Mouse (Mus musculus) small intestine, adult 2 months (tissue): Measurements from ENCODE around the gene 6030468B19Rik. TPM values are rescaled to one million over a fixed set of nuclear protein-coding genes. Genes with fewer than 3 reads are reported as not detected.
A peak's percentile ranks its signal among the peaks of the same experiment; 100 is the strongest.

Source experiments
- H3K27ac ChIP-seq: fragments of 200-500 bp; 2 replicates; pipeline ENCODE4 v1.5.1; 2012; ENCODE audit warnings: low read depth, low read length, control low read depth, inconsistent platforms; ENCODE audit not compliant: insufficient read depth
- H3K27me3 ChIP-seq: fragments of 200-500 bp; 2 replicates; pipeline ENCODE4 v1.6.1; 2012; ENCODE audit warnings: mild to moderate bottlenecking, moderate library complexity, low read length, inconsistent platforms; ENCODE audit not compliant: control insufficient read depth, insufficient read depth
- H3K36me3 ChIP-seq: fragments of 200-500 bp; 2 replicates; pipeline ENCODE4 v1.6.1; 2012; ENCODE audit warnings: mild to moderate bottlenecking, low read length, control low read depth, inconsistent platforms; ENCODE audit not compliant: control insufficient read depth, insufficient read depth
- H3K4me1 ChIP-seq: fragments of 200-500 bp; 2 replicates; pipeline ENCODE4 v1.6.1; 2012; ENCODE audit warnings: low read length, inconsistent platforms, mixed read lengths; ENCODE audit not compliant: control insufficient read depth, insufficient read depth, insufficient read length
- H3K4me3 ChIP-seq: fragments of 200-500 bp; 2 replicates; pipeline ENCODE4 v1.5.1; 2012; ENCODE audit warnings: low read depth, mild to moderate bottlenecking, control low read depth, inconsistent platforms, low read length, moderate library complexity
- CTCF ChIP-seq: fragments of 200-500 bp; IDR thresholded peaks from 2 replicates; pipeline ENCODE4 v1.5.1; 2012; ENCODE audit warnings: low read depth, mild to moderate bottlenecking, control low read depth, inconsistent platforms, low read length, moderate library complexity, mixed read lengths; ENCODE audit not compliant: insufficient replicate concordance, insufficient read length; ENCODE audit errors: extremely low read depth
- POLR2A ChIP-seq: fragments of 200-500 bp; IDR thresholded peaks from 2 replicates; pipeline ENCODE4 v1.6.1; 2012; ENCODE audit warnings: low read depth, mild to moderate bottlenecking, control low read depth, inconsistent platforms, low read length, moderate library complexity
- WGBS: fragments of 180-500 bp; shearing (Covaris S2); methylation state at CpG from one replicate; pipeline ENCODE4 v1.1.7; 2018; 5-methylcytosine and 5-hydroxymethylcytosine counted together
- polyA plus RNA-seq: library from polyadenylated mRNA; depleted of rRNA; stranded (reverse); fragments of >200 nt; gene quantifications from 2 replicates; pipeline ENCODE4 v1.2.3, GENCODE M21; 2012

6030468B19Rik gene
- polyA plus RNA-seq, 1 experiment, result 0.47 TPM

DNA sequence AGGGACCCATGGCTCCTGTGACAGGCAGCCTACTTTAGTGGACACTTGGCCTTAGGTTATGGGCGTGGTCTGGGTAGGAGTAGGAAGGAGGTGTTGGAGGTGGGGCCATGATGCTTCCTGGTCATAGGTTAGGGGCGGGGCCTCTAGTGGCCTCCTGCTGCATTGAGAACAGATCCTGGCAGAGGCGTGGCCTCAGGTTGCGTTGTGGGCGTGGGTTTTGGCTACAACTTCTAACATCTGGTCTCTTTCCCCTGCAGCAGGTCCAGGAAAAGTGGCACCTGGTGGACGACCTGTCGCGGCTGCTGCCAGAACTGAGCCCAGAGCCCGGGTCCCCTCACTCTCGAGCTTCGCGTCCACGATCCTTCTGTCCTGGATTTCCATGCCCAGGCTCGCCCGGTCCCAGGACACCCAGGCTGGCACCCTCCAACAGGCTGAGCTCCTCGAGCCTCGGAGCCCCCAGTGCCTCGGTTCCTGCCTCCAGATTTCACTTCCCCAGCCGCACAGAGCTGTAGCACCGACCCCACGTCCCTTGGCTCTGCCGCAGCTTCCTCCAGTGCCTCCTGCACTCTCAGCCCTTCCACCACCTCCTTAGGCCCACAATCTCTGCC lies 5.1 kb upstream of the 6030468B19Rik start:
- Histone ChIP-seq H3K4me3 (peak overlapping the region; percentile 69), H3K27ac (peak overlapping the region; percentile 96), H3K27me3 (no peaks in the 10 kb centered on the region), H3K4me1 (peaks cover 13% of the 10 kb centered on the region), H3K36me3 (no peaks in the 10 kb centered on the region)
- 7% methylated on average over 22 of the region's 22 CpGs for WGBS
- TF ChIP-seq POLR2A, result peak; percentile 46; the same call in 1 of the 2 replicates
- TF ChIP-seq CTCF, result no peak

DNA sequence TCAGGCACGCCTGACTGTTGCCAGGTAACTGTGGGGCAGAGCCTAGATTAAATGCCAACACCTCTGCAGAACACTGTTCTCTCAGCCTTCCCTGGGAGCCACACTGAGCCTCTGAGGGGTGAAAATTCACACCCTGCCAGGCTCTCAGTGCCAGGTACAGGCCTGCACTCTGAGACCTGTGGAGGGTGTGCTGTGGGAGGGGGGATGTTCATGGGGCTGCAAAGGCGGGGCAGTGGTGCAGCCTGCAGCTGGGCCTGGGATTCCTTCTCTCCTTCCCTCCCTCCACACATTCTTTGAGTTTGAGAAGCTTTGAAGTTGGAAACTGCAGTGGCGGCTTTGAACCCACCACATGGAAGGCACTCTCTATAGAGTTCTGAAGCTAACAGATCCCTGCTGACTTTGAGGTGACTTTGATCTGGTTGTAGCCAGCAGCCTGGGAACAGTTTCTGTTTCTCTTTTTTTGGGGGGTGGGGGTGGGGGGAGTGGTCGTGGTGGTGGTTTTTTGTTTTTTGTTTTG lies 3.4 kb upstream of the 6030468B19Rik start:
- Histone ChIP-seq H3K27ac (no peak overlapping the region), H3K36me3 (no peaks in the 10 kb centered on the region), H3K27me3 (no peaks in the 10 kb centered on the region), H3K4me1 (peaks cover 13% of the 10 kb centered on the region), H3K4me3 (no peak overlapping the region)
- 69% methylated on average over 4 of the region's 4 CpGs for WGBS
- TF ChIP-seq POLR2A (no peak), CTCF (no peak)

- WGBS, result 67% methylated on average over 5 of the region's 5 CpGs
- TF ChIP-seq POLR2A, result no peak
- no peak for TF ChIP-seq CTCF
Measured at GRCm38 (mm10) chr11:117796954-117797353, 506 bp upstream of the 6030468B19Rik start.

DNA sequence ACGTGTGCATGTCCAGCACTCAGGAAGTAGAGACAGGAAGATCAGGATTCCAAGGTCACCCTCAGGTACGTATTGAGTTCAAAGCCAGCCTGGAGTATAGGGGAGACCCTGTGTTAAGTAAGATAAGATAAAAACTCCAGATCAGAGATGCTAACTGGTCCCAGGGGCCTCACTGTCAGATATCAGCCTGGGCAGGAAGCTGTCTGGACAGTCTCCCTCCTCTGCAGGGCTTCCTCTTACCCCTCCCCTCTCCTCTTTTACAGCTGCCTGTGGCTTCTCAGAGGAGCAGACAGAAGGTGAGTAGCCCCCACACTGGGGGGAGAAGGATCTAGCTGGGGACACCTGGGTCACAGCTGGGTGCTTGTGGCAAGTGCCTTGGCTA lies 691 bp downstream of the 6030468B19Rik start:
- H3K36me3 ChIP-seq, result no peaks in the 10 kb centered on the region
- no peak overlapping the region for H3K4me3 ChIP-seq
- peaks cover 3% of the 10 kb centered on the region; the same call in 1 of the 2 replicates for H3K4me1 ChIP-seq
- no peak overlapping the region for H3K27ac ChIP-seq
- TF ChIP-seq CTCF (no peak), POLR2A (no peak)
- 56% methylated on average over 2 of the region's 2 CpGs for WGBS
- no peaks in the 10 kb centered on the region for H3K27me3 ChIP-seq

More at GRCm38 (mm10) chr11:117796954-117797353, 506 bp upstream of the 6030468B19Rik start:
- no peak overlapping the region for H3K27ac ChIP-seq
- peaks cover 5% of the 10 kb centered on the region for H3K4me1 ChIP-seq
- no peaks in the 10 kb centered on the region for H3K36me3 ChIP-seq
- H3K27me3 ChIP-seq, result no peaks in the 10 kb centered on the region
- H3K4me3 ChIP-seq, result no peak overlapping the region

- Histone ChIP-seq H3K4me3 (no peak overlapping the region), H3K36me3 (no peaks in the 10 kb centered on the region), H3K4me1 (peaks cover 4% of the 10 kb centered on the region; the same call in 1 of the 2 replicates), H3K27ac (peak overlapping the region; percentile 29; the same call in 1 of the 2 replicates), H3K27me3 (no peaks in the 10 kb centered on the region)
- WGBS, result 73% methylated on average over 5 of the region's 5 CpGs
- TF ChIP-seq CTCF (no peak), POLR2A (no peak)
Measured at GRCm38 (mm10) chr11:117799174-117799573, 1.7 kb downstream of the 6030468B19Rik start.

DNA sequence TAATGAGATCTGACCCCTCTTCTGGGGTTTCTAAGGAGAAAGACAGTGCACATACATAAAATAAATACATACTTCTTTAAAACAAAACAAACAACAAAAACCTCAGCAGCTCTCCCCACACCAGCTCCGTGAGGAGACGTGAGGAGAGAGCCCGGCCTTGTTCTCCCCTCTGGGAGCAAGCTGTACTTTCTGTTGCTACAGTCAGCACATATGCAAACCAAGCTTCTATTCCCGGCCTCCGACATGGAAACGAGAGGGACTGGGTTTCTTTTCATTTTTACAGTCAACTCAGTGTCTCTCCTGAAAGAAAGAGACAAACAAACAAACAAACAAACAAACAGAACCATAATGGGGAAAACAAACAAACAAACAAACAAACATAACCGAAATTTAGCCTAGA lies 2.6 kb downstream of the 6030468B19Rik start:
- H3K36me3 ChIP-seq, result no peaks in the 10 kb centered on the region
- TF ChIP-seq POLR2A (no peak), CTCF (no peak)
- peaks cover 4% of the 10 kb centered on the region; the same call in 1 of the 2 replicates for H3K4me1 ChIP-seq
- H3K27ac ChIP-seq, result no peak overlapping the region
- 87% methylated on average over 7 of the region's 7 CpGs for WGBS
- no peak overlapping the region for H3K4me3 ChIP-seq
- no peaks in the 10 kb centered on the region for H3K27me3 ChIP-seq

GRCm38 (mm10) chr11:117801650-117802049 lies 4.2 kb downstream of the 6030468B19Rik start:
- Histone ChIP-seq H3K4me3 (no peak overlapping the region), H3K27ac (no peak overlapping the region), H3K36me3 (no peaks in the 10 kb centered on the region), H3K27me3 (no peaks in the 10 kb centered on the region), H3K4me1 (peaks cover 4% of the 10 kb centered on the region; the same call in 1 of the 2 replicates)
- TF ChIP-seq CTCF, result no peak
- TF ChIP-seq POLR2A, result no peak
- WGBS, result 88% methylated on average over 7 of the region's 7 CpGs
